Mouse (Mus musculus) G1E (cell line): ENCODE data around the gene Pkn2. TPM values are rescaled to one million over a fixed set of nuclear protein-coding genes. Genes with fewer than 3 reads are reported as not detected.

Source experiments
- ATAC-seq: 2 replicates; pipeline ENCODE4 v1.8.0; 2016; ENCODE audit warnings: mild to moderate bottlenecking; ENCODE audit not compliant: insufficient number of reproducible peaks, poor library complexity, low FRiP score, severe bottlenecking; ENCODE audit errors: extremely low read depth
- DNase-seq: peaks from one replicate; pipeline ENCODE4 v3.0.0; 2012; ENCODE audit warnings: low spot score
- H3K27me3 ChIP-seq: 2 replicates; pipeline ENCODE4 v1.6.1; 2012; ENCODE audit warnings: mild to moderate bottlenecking, low read length, inconsistent platforms; ENCODE audit not compliant: insufficient read depth
- H3K36me3 ChIP-seq: replicated peaks from 2 replicates; pipeline ENCODE3; 2012; ENCODE audit warnings: mild to moderate bottlenecking, inconsistent platforms
- H3K4me1 ChIP-seq: 2 replicates; pipeline ENCODE4 v1.6.1; 2012; ENCODE audit warnings: low read depth, low read length, inconsistent platforms, mixed read lengths; ENCODE audit not compliant: insufficient read depth
- H3K4me3 ChIP-seq: 2 replicates; pipeline ENCODE4 v1.5.1; 2012; ENCODE audit warnings: low read depth, mild to moderate bottlenecking, inconsistent platforms, low read length, moderate library complexity, mixed read lengths
- H3K9me3 ChIP-seq: replicated peaks from 2 replicates; pipeline ENCODE4 v1.6.1; 2012; ENCODE audit warnings: inconsistent platforms
- CTCF ChIP-seq: IDR thresholded peaks from 2 replicates; pipeline ENCODE4 v1.5.1; 2012; ENCODE audit warnings: low read depth, low read length, inconsistent platforms, mixed read lengths
- GATA1 ChIP-seq: IDR thresholded peaks from 2 replicates; pipeline ENCODE4 v1.6.1; 2012; ENCODE audit warnings: borderline replicate concordance, low read length, inconsistent platforms, mixed read lengths
- GATA2 ChIP-seq: IDR thresholded peaks from 2 replicates; pipeline ENCODE4 v1.6.1; 2012; ENCODE audit warnings: low read depth, low read length, inconsistent platforms, borderline replicate concordance
- POLR2AphosphoS5 ChIP-seq: IDR thresholded peaks from 2 replicates; pipeline ENCODE4 v1.6.1; 2012; ENCODE audit warnings: low read depth, low read length, inconsistent platforms; ENCODE audit not compliant: insufficient replicate concordance
- TAL1 ChIP-seq: conservative IDR thresholded peaks from 2 replicates; pipeline ENCODE4 v1.6.1; 2012; ENCODE audit warnings: low read depth, low read length, inconsistent platforms, mixed read lengths
- polyA plus RNA-seq: library from polyadenylated mRNA; stranded (reverse); fragments of >175 nt; gene quantifications from 2 replicates; pipeline ENCODE4 v1.2.3, GENCODE M21; 2012
- total RNA-seq, 2 experiments: library from RNA; stranded (forward) in 1 of 2; stranded (reverse) in 1 of 2; fragments of 200-1000 nt in 1 of 2; fragments of >200 nt in 1 of 2; fragmentation: Nextera tagmentation in 1 of 2; gene quantifications; 2 replicates each; pipeline ENCODE4 v1.2.3; 2014 to 2017

Pkn2 gene
- total and polyA plus RNA-seq, 3 experiments = 23.2 to 102 (median 95.0) TPM

- DNase-seq (no peak), ATAC-seq (peak; percentile 25; the same call in 1 of the 2 replicates)
- peak; percentile 72 for TF ChIP-seq TAL1
- no peak for TF ChIP-seq GATA1
- Histone ChIP-seq H3K9me3 (no peaks in the 10 kb centered on the region), H3K4me1 (peaks cover 39% of the 10 kb centered on the region), H3K27me3 (no peaks in the 10 kb centered on the region), H3K4me3 (no peak overlapping the region; the same call in 1 of the 2 replicates), H3K36me3 (peaks cover 2% of the 10 kb centered on the region)
Measured at GRCm38 (mm10) chr3:142884594-142884993, 2.8 kb upstream of the Pkn2 start.

DNA sequence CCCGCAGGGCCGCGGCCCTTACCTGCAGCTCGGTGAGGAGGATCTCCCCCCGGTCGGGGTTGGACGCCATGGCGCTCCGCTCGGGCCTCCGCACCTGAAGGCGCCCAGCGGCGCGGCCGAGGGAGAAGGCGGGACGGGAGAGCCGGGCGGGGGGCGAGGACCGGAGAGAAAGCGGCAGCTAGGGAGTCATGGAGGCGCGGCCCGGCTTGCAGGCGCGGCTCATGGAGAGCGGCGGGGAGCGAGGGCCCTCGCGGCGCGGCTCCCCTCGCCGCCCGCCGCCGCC lies 274 bp downstream of the Pkn2 start:
- H3K4me1 ChIP-seq = peaks cover 40% of the 10 kb centered on the region
- ATAC-seq (no peak), DNase-seq (no peak)
- H3K4me3 ChIP-seq = peak overlapping the region; percentile 92
- H3K27me3 ChIP-seq = no peaks in the 10 kb centered on the region
- TF ChIP-seq TAL1 = no peak
- no peak for TF ChIP-seq GATA2
- TF ChIP-seq POLR2AphosphoS5 = no peak
- TF ChIP-seq GATA1 = no peak
- no peak for TF ChIP-seq CTCF
- H3K9me3 ChIP-seq = no peaks in the 10 kb centered on the region
- H3K36me3 ChIP-seq = peaks cover 5% of the 10 kb centered on the region

- no peak for TF ChIP-seq GATA1
- no peak for TF ChIP-seq GATA2
- no peak for TF ChIP-seq POLR2AphosphoS5
- TF ChIP-seq CTCF = no peak
- no peak for TF ChIP-seq TAL1
- H3K4me1 ChIP-seq = peaks cover 35% of the 10 kb centered on the region
- ATAC-seq (no peak), DNase-seq (peak; percentile 43)
- peaks cover 7% of the 10 kb centered on the region for H3K36me3 ChIP-seq
- H3K27me3 ChIP-seq = no peaks in the 10 kb centered on the region
- H3K4me3 ChIP-seq = peak overlapping the region; percentile 92
- H3K9me3 ChIP-seq = no peaks in the 10 kb centered on the region
Measured at GRCm38 (mm10) chr3:142880790-142881588, 815 bp downstream of the Pkn2 start.

- Histone ChIP-seq H3K36me3 (peaks cover 4% of the 10 kb centered on the region), H3K9me3 (no peaks in the 10 kb centered on the region), H3K4me3 (no peak overlapping the region), H3K27me3 (no peaks in the 10 kb centered on the region), H3K4me1 (peaks cover 11% of the 10 kb centered on the region; the same call in 1 of the 2 replicates)
- ATAC-seq (0 out of 2 replicates have a peak, but pooled peaks have one; percentile 8), DNase-seq (no peak)
- TF ChIP-seq GATA1 = no peak
- no peak for TF ChIP-seq POLR2AphosphoS5
- no peak for TF ChIP-seq TAL1
- no peak for TF ChIP-seq CTCF
Measured at GRCm38 (mm10) chr3:142863236-142863635, 18.6 kb downstream of the Pkn2 start.

- H3K9me3 ChIP-seq = no peaks in the 10 kb centered on the region
- H3K4me1 ChIP-seq = peaks cover 16% of the 10 kb centered on the region
- peaks cover 3% of the 10 kb centered on the region for H3K36me3 ChIP-seq
- DNase-seq (no peak), ATAC-seq (peak; percentile 35; the same call in 1 of the 2 replicates)
- H3K27me3 ChIP-seq = no peaks in the 10 kb centered on the region
- no peak for TF ChIP-seq TAL1
- no peak for TF ChIP-seq POLR2AphosphoS5
- TF ChIP-seq GATA2 = no peak
- TF ChIP-seq CTCF = no peak
- TF ChIP-seq GATA1 = no peak
- H3K4me3 ChIP-seq = no peak overlapping the region
Measured at GRCm38 (mm10) chr3:142856832-142857231, 25.0 kb downstream of the Pkn2 start.

- Histone ChIP-seq H3K9me3 (no peaks in the 10 kb centered on the region), H3K4me1 (peaks cover 14% of the 10 kb centered on the region), H3K4me3 (no peak overlapping the region), H3K36me3 (peaks cover 4% of the 10 kb centered on the region), H3K27me3 (no peaks in the 10 kb centered on the region)
- TF ChIP-seq TAL1 = no peak
- no peak for TF ChIP-seq GATA1
- no peak for TF ChIP-seq CTCF
- no peak for TF ChIP-seq GATA2
- no peak for TF ChIP-seq POLR2AphosphoS5
- DNase-seq (no peak), ATAC-seq (no peak)
Measured at GRCm38 (mm10) chr3:142855961-142856472, 25.8 kb downstream of the Pkn2 start.
